Mouse (Mus musculus) gastrocnemius, postnatal 36 days (tissue): Measurements from ENCODE around the gene Ap2b1. TPM values are rescaled to one million over a fixed set of nuclear protein-coding genes. Genes with fewer than 3 reads are reported as not detected.

Experiments
- DNase-seq, 2 experiments: peaks; one replicate each; pipeline ENCODE4 v3.0.0; 2022
- intact Hi-C: fragments of 180-260 bp; cut with DNase I; formaldehyde crosslinking; loops from one replicate; pipeline ENCODE4 v1.15.1; 2025
- total RNA-seq, 2 experiments: library from RNA; stranded (reverse); gene quantifications; 2 replicates each; pipeline ENCODE4 v1.2.3; 2021

The Ap2b1 gene
- total RNA-seq, 2 experiments from 2014 or later: 26.1 to 27.3 TPM

DNA sequence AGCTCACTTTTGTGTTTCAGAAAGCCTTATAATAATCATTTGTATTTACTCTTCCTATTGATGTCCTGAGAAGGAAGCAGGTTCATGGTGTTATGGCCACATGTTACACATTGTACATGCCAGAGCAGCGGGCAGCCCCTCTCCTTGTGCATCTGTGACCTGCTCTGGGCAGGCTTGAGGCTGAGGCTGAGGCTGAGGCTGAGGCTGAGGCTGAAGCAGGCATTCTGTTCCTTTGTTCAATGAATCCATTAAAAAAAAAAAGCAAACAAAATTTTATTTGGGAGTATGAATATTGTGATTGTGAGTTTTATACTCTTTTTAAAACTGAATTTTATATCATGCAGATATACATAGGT lies 84.7 kb downstream of the Ap2b1 start:
- no peak for DNase-seq
- intact Hi-C loops: no loop called here

DNA sequence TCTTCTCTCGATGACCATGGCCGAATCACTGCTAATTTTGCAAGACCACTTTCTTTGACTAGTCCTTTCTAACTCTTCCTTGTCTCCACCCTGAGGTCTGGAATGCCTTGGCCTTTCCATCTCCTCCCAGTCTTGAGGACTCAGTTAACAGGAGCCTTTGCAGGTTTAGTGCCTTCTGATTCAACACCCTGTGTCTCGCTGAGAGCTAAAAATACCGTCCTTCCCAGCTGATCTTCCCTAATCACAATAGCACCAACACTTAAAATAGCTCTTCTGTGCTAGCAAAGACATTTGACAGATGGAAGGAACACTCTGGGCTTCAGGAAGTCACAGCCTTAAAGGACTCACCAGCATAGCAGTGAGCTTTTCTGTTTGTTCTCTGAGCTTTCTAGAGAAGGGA lies 94.2 kb downstream of the Ap2b1 start:
- DNase-seq: no peak

DNA sequence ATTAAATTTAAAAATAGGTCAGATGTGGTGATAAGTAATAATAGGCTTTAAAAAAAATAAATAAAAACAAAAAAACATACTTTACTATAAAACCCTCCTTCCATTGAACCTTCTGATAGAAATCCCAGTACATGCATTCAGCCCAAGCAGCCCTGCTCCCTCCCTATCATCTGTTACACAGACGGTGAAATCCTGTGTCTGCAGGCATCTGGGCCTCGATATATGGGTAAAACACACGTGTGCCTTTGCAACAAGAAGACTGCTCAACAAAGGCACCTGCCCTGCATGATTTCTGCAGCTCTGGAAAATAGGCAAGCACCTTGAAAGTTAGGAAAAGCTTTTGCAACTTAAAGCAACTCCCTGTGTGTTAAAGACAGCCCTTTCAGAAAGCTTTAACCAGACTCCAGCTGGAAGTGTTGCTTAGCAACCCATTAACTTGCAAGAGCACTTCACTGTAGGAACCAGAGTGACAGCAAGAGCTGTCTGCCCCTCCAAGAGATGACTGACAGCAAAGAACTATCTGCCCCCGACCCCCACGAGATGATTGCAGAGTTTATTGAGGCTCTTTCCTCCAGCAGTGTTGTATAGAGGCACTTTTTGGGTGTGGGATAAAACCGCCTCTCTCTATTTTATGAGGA lies 96.1 kb downstream of the Ap2b1 start:
- intact Hi-C loops: no loop called here
- no peak for DNase-seq

More for the DNA sequence above, 94.2 kb downstream of the Ap2b1 start:
- intact Hi-C loops: no loop called here

DNA sequence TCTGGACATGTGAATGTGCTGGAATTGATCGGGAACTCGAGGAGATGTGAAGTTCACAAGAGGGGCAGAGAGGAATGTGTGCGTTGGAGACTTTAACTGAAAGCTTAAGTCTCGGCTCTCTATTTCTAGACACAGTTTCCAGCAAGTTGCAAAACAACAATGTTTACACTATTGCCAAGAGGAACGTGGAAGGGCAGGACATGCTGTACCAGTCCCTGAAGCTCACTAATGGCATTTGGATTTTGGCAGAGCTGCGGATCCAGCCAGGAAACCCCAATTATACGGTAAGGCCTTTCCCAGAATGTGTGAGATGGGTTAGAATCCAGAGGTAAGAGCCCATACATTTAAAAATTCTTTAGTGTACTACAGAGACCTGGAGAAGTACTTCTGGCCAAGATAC lies 98.8 kb downstream of the Ap2b1 start:
- intact Hi-C loops: no loop called here
- DNase-seq: no peak

DNA sequence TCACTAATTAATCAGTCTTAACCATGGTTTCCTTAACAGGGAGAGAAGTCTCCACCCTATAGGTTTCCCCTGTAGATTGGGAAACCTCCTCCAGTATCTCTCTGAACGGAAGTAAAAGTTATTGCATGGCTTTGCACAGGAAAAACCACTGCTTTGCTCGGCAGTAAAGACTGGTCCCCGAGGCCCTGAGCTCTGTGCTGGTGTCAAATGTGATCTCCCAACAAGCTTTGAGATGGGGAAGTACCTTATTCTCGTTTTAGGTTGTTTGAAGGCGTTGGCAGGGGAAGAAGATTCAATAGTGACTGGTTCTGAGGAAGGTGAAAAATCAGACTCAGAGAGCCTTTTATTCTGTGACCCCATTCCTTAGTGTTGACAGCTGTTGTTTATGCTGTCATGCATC lies 99.9 kb downstream of the Ap2b1 start:
- no peak for DNase-seq
- intact Hi-C loops: no loop called here

DNA sequence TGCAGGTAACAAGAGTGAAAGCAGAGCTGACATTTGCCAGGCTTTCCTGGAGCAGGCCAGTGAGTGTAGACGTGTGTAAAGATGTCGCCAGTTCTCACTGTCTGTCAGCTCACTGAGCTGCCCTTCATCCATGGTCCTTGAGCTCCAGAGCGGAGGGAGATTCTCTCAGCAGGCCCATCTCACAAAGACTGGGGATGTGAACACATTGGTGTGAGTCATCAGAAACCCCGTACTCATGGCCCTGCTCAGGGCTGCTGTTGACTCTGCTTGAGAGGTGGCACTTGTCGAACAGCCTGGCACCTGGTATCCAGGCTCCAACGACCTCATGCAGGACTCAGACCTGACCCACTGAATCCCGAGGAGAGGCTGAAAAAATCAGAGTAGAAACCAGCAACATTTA lies 105.0 kb downstream of the Ap2b1 start:
- DNase-seq: no peak
- intact Hi-C loops: no loop called here

DNA sequence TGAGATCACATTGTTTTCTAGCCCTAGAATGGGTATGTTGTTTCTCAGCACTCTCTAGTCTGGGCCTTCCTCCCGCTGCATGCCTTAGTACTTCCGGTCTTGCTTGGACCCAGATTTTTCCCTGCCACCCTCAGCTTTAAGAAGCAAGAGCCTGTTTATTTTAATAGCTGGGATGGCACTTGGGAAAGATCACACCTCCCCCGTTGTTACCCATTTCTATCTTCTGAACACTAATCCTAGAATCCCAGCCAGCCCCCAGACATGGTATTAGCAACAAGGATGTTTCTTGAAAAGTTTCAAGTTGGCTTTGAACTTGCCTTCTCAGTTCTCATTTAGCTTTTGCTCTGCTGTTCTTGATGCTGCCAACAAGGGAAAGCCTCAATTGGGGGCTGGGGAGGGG lies 107.6 kb downstream of the Ap2b1 start:
- DNase-seq: no peak
- intact Hi-C loops: no loop called here

DNA sequence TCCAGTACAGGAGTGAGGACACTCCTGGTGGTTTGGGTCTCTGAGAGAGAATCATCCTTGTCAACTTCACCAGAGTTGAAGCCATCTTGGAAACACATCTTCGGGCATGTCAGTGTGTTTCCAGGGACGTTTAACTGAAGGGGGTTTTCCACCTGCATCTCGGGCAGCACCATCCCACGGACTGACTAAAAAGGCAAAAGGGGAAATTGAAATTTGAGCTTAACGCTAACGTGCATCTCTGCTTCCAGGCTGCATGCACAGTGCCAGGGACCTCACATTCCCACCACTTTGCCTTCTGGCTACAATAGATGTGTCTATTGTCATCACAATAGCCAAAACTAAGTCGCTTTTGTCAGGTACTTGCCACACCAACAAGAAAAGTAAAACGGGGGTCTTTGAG lies 109.4 kb downstream of the Ap2b1 start:
- intact Hi-C loops: no loop called here
- DNase-seq: no peak

DNA sequence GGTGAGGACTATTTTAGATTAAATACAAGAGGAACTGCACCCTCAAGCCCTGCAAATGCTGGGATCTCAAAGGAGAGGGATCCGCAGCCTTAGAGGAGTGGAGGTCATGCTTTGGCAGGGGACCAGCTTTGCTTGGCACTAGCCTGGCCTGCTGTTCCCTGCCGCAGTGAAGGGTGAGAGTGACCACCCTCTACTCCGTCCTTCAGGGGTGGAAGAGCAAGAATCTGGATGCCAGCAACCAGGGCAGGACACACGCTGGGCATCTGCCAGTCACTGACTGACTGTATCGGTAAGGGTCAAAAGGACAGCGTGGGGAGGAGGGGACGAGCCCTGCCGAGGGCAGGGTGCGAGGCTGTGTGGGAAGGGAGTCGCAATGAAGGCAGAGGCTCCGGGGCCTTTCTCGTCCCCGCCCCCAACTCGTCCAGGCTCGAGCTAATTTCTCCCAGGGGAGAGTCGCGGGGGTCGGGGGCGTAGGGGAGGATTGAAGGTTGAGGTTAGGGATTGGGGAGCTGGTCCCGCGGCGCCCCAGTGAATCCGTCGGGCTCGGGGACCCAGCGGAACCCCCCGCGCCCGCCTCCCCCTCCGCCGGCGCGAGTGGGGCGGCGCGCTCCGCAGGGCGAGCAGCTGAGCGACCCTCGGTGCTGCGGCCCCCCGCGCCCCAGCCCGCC lies 110.4 kb downstream of the Ap2b1 start, which contains the start of gene Rasl10b:
Gene Rasl10b (plus strand): TSS at position 51 of the 668 bp plus-strand sequence.
- no peak for DNase-seq
- intact Hi-C loops: no loop called here

DNA sequence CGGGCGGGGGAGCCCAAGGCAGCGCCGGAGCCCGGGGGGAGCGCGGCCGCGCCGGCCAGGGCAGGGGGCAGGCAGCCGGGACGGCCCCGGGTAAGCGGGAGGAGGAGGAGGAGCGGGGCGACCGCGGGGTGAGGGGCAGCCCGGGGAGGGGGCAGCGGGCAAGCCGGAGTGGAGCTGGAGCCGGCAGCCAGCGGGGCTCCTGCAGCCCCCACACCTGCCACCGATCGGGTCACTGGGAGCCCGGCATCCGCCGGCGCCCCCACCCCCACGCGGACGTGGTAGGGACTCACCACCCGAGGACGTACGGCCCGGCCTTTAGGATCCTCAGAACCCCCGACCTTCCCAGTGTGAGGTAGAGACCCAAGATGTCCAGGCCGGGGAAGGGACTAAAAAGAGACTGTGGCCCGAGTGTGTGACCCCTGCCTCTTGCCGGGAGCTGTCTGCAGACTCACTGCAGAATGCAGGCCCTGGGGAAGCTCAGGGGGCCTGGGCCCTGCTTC lies 111.0 kb downstream of the Ap2b1 start:
- no peak for DNase-seq
- intact Hi-C loops: no loop called here

DNA sequence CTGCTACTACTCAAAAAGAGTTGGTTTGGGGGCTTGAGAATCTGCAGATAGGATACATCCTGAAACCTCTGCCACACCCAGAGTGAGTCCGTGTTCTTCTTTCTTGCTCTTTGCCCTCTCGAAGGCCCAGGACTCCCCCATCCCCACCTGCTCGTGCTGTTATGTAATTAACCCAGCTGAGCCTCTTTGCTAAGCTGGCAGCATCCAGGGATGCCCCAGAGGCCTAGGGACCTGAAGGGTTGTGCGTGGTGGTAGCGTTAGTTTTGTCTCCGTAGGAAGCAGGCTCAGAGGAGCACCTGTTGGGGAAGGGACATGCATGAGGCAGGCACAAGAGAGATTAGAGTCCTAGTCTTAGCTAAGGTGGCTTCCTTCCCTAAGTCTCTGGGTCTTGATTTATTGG lies 111.7 kb downstream of the Ap2b1 start:
- DNase-seq: no peak
- intact Hi-C loops: no loop called here

DNA sequence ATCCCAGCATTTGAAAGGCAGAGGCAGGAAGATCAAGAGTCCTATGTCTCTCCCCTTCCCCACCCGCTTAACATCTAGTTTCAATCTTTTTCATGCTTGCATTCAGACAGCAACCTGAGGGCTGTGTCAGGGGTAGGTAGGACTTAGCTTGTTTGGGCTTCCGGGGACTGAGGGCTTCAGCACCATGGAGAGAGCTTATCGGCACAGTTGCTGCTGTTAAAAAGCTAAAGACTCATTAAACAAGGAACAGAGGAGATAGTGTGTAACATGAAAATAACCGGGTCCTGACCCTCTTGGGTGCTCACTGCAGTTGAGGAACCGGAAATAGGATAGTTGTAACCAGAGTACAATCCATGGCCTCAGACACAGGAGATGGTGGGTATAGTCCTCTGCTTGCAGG lies 118.3 kb downstream of the Ap2b1 start:
- DNase-seq: no peak
- intact Hi-C loops: no loop called here

DNA sequence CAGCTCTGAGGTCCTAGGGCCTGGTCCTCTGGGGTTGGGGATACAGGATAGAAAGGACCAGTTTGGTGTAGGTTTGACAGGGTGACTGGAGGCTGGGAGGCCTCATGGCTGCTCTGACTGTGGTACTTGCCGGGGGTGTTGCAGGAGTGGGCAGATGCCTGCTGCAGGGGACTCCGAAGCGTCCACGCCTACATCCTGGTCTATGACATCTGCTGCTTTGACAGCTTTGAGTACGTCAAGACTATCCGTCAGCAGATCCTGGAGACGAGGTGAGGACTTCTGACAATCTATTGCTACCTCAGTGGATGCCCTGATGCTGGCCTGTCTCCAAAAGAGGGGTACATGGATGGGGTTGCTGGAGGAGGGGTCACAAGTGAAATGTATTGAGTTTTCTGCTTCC lies 118.9 kb downstream of the Ap2b1 start:
- intact Hi-C loops: no loop called here
- DNase-seq: no peak

DNA sequence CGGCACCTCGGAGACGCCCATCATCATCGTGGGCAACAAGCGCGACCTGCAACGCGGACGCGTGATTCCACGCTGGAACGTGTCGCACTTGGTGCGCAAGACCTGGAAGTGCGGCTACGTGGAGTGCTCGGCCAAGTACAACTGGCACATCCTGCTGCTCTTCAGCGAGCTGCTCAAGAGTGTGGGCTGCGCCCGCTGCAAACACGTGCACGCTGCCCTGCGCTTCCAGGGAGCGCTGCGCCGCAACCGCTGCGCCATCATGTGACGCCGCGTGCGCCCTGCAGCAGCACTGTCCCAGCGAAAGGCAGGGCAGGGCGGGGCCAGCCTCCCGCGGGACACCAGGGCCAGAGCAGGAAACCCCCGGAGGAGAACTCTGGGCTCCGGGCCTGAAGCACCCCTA lies 119.7 kb downstream of the Ap2b1 start:
- no peak for DNase-seq
- intact Hi-C loops: no loop called here

DNA sequence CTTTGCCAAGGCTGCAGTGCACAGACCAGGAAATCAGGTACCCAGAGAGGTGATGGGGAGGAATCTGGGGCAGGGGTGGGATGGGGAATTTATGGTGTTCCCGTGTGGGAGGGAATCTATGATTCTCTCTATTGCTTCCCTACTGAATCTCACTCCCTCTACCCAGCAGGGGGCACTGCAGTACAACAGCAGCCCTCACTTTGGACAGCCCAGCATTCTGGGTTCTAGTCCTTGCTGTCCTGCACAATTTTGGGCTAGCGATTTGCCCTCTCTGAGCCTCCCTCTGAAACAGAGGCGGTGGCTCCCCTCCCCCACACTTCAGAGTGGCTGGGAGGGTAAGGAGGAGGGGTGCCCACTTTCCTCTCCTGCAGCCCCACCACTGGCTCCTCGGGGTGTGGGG lies 121.5 kb downstream of the Ap2b1 start:
- intact Hi-C loops: loop anchor here (10.0 kb wide), 1 partner anchor 366 kb away; no protein-coding TSS in a partner anchor
- no peak for DNase-seq

DNA sequence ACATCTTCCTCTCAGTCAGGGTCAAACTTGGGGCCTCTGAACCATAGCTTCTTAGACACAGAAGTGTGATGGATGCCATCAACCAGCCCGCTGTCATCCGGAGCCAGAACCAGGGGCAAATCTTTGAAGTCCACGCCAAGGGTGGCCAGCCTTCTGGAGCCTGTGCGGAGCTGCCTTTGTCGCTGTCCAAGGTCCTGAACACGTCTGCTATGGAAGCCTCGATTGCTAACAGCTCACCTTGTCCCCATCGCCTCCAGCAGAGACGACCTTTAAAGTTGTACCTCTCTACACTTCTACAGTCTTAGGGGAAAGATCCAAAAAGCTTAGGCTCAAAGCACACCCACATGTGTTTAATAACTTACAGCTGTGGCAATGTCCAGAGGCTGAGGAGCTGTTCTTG lies 122.5 kb downstream of the Ap2b1 start:
- intact Hi-C loops: loop anchor here (10.0 kb wide), 1 partner anchor 367 kb away; no protein-coding TSS in a partner anchor
- DNase-seq: peak in 1 of 2 experiments; percentile 52

DNA sequence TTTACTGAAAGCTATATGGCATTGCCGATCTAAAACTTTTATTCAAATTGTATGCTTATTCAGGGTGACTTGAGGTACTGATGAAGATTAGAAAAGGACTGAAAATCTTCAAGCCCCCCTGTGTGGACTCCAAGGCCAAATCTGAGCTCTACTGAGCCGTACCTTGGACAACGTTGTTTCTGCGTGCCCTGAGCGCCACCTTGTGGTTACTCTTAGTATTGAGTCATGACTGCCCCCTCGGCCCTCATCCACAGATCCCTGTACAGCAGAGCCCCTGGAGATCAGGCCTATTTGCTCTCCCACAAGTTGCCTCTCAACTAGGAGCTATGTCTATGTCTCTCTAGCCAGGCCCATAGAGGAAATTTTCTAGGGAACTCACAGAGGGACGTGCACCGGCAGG lies 125.9 kb downstream of the Ap2b1 start:
- intact Hi-C loops: loop anchor here (2.0 to 10.0 kb wide), 3 partner anchors 68 to 370 kb away; no protein-coding TSS in a partner anchor
- DNase-seq: peak; percentile 43 to 55

DNA sequence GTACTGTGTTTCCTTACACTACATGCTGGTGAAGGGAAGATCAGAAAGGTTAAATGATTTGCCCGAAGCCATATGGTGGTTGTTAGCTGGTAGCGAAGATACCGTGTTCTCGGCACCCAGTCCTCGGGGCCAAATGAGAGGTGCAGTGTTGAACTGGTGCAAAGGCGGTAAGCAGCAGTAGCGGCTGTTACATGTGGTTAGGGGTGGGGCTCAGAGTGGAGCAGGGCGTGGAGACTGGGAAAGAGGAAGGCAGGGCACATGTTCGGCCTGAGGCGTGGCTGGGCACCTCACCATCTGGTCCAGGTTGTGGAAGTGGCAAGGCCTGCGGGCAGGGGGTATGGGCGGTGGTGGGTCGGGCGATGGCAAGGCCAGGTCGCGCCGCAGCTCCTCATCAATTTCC lies 128.1 kb downstream of the Ap2b1 start:
- no peak for DNase-seq
- intact Hi-C loops: loop anchor here (10.0 kb wide), 1 partner anchor 372 kb away; no protein-coding TSS in a partner anchor

DNA sequence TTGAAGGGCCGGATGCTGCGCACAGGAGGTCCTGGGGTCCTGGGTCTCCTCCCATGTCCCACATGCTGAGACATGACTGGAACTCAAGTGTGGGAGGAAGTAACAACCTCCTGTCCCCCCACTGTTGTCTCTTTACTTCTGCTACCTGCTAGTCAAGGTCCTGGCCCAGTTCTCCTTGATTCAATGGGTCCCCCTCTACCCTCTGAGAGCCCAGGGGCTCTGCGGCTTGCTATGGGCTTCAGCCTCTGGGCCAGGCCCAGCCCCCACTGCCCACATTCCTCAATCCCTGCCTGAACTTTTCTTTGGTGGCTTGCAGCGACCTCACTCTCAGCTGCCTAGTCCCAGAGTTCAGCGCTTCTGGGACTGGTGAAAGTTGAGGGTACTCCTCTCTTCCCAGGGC lies 130.5 kb downstream of the Ap2b1 start, which contains the start of gene Gas2l2:
Gene Gas2l2 (minus strand): TSS at position 101 of the 400 bp plus-strand sequence.
- intact Hi-C loops: loop anchor here (10.0 kb wide), 1 partner anchor 375 kb away; no protein-coding TSS in a partner anchor
- no peak for DNase-seq

DNA sequence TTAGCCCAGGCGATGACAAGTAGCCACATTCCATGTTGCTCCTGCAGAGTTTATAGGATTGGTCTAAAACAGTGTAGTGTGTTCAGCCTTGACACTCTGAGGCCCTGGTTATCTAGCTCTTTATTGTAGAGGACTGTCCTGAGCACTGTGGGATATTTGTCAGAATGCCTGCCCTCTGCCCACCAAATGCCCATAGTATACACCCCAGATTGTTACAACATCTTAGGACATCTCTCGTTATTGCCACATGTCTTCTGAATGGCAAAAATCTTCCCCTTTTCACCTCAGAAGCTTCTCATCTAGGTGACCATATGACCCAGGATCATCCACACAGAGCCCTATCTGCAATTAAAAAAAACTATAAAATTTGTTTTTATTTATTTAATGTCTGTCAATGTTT lies 133.7 kb downstream of the Ap2b1 start:
- DNase-seq: no peak
- intact Hi-C loops: no loop called here

DNA sequence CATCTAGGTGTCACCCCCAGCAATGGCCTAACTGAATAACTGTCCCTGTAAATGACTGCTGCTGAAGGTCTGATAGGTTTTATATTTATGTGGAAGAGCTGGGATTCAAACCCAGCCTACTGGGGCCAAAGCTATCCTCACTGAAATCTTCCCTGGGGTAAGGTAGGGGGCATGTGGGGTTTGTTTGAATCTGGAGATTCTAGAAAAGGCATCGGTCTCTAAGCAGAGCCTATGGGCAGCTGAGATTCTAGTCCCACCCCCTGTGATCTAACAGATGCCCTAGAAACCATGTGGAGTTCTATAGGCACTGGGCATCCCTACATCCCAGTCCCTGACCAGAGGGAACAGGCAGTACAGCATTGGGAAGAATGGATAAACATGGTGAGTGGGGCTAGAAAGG lies 138.6 kb downstream of the Ap2b1 start, which contains the start of gene 1700020L24Rik:
Gene 1700020L24Rik (plus strand): TSS at position 301 of the 400 bp plus-strand sequence.
- intact Hi-C loops: no loop called here
- DNase-seq: no peak
